Mouse (Mus musculus): Measurements from ENCODE around the gene Fxyd4.

Fxyd4 gene

GRCm38 (mm10) chr6:117917576-117917975 lies 19.9 kb downstream of the Fxyd4 start:
- peak; percentile 77 for DNase-seq (ENCODE audit: low spot score)

DNA sequence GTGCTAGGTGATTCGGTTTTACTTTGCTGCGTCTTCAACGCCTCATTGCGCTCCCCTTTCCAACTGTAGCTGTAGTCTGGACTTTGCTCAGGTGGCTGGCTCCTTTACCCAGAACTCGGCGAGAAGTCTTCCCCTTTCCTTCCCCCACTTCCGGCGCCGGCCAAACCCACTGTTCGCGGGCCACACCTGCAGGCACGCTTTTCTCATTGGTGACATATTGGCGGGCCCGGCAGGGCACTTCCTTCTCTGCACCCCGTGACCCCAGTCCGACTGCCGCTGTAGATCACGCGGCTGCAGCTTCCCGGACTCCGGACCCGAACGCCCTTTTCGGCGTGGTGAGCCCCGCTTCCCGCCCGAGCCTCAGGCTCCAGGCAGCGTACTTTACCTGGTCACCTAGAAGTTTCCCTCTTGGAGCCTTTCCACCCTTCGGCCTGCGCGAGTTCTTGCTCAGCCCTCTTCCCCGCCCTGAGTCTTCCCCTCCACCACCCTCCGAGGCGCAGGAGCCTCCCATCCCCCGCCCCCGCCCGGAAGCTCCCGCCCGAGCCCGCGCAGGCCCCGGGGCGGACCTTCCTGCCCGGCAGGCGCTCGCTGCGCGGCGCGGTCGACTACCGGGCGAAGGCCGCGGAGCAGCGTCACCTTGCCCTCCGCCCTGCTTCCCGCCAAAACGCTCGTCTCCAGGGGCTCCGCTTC lies 20.6 kb downstream of the Fxyd4 start:
- peak; percentile 83 for DNase-seq (ENCODE audit: low spot score)

DNA sequence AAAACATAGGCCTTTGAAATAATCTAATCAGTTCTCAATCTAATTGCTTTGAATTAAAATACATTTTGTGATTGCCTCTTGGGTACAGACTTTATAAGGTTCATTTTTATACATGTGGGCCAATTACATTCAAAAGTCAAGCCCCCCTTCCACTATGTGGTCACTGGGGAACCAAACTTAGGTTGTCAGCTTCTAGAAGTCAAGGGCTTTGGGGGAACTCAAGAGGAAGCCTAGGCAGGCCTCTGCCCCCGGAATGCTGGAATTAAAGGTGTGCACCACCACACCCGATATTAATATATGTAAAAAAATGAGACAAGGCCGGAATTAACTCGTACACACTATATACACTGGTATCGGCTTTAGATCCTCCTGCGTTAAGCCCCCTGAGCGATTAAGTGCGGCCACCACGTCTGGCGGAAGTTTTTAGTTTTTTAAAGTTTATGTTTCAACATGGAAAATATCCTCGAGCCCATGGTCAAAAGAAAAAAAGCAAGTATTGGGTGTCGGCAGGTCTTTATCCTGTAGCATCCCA lies 21.2 kb downstream of the Fxyd4 start:
- DNase-seq (ENCODE audit: low spot score): no peak

DNA sequence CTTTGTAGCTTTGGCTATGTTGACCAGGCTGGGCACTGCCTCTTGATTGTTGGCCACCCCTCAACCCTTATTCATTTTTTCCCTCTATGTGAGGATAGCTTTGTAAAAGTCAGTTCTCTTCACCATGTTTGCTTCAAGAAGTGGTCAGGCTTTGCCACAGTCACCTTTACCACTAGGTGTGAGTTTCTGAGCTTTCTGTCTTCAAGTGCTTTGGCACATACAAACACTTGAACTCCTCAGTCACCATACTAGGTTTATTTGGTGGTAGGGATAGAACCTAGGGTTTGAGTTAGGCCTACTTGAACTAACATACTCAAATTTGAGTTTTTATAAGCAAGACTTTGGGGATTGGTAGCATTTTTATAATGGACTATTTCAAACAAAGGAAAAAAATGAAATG lies 23.0 kb downstream of the Fxyd4 start:
- DNase-seq (ENCODE audit: low spot score): no peak

DNA sequence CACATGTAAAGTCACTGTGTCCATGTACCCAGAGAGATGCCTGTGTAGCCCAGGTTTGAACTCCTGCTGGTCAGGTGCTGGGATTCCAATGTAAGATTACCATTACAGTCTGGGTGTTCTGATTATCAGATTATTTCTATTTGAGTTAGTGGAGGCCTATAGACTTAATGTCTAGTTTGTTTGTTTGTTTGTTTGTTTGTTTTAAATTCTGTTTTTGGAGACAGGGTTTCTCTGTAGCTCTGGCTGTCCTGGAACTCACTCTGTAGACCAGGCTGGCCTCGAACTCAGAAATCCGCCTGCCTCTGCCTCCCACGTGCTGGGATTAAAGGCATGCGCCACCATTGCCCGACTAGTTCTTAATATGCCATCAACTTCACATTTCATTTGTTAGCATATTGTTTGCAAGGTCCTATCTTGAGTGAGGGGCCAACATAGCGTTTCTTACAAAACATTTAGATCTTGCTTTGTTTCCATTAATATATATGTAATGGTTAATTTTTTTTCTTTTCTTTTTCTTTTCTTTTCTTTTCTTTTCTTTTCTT lies 27.3 kb downstream of the Fxyd4 start:
- DNase-seq (ENCODE audit: low spot score): no peak

- peak; percentile 32 for DNase-seq (ENCODE audit: low spot score)
Measured at GRCm38 (mm10) chr6:117908424-117908900, 29.0 kb downstream of the Fxyd4 start.

DNA sequence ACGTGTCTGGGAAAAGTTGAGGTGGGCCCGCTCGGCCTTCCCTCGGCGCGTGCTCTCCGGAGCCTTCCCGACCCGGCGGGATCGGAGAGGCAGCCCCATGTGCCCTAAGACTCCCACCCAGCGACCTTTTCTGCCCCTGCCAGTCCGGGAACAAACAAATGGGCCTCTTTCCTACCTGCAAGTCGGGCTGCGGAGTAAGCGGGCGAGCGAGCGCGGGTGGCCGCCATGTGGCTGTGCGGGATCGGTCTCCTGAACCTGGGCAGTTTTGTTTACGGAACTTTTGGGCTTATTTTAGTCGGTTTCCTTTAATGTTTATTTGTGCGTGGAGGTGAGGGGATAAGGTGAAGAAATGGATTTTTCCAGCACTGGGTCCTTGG lies 29.5 kb downstream of the Fxyd4 start:
- no peak for DNase-seq (ENCODE audit: low spot score)

- peak; percentile 89 for DNase-seq (ENCODE audit: low spot score)
Measured at GRCm38 (mm10) chr6:117907301-117907978, 30.1 kb downstream of the Fxyd4 start.

DNA sequence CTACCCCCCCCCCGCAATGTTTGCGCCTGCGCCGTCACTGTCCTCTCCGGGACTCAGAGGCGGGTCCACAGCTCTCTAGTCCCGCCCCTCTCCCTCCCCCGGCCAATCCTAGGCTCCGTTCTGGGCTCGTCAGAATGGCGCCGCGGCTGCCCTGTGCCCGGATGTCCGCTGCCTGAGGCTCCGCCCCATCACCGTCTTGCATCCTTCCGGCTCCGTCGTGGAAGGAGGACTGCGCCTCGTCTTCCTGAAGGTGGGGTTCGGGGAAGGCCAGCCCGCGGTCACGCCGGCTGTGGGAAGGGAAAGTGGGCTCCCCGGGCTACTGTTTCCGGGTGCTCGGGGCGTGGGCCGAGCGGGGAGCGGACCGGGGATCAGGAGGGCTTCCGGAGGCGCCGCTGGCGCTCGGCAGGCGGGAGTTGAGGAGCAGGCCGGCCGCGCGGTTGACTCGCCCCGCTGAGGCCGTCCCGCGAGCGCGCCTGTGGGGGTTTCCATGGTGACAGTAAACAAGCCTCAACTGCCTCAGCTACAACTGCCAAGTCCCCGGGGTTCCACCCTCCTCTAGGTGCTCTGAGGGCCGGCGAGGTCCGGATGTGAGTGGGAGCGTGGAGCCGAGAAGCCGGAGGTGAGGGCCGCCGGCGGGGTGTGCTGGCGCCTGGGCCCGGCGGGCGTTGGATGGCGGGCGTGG lies 30.8 kb downstream of the Fxyd4 start:
- peak; percentile 98 for DNase-seq (ENCODE audit: low spot score)

- no peak for DNase-seq (ENCODE audit: low spot score)
Measured at GRCm38 (mm10) chr6:117906015-117906531, 31.4 kb downstream of the Fxyd4 start.

DNA sequence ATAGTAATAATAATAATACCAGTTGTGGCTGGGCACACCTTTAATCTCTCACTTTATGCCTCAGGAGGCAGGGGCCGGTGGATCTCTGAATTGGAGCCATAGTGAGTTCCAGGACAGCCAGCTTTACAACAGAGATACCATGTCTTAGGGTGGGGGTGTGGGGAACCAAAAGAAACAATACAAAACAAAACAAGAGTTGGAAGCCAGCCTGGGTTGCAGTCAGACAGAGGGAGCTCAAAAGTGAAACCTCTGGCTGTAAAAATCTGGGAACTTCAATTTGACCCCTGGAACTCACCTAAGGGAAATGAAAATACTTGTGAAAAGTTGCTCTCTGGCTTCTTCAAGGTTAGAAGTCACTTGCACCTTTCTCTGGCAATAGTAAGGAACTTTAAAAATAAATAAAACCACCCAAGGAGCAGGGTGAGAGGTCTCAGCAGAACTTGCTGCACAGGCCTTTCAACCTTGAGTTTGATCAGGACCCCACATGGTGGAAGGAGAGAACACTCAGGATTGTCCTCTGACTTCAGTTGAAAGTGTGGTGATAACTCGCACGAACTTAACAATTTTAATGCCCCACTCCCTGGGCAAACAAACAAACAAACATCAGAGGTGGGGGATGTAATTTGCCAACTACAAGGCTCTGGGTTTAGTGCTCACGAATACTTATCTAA lies 32.1 kb downstream of the Fxyd4 start:
- DNase-seq (ENCODE audit: low spot score): no peak

DNA sequence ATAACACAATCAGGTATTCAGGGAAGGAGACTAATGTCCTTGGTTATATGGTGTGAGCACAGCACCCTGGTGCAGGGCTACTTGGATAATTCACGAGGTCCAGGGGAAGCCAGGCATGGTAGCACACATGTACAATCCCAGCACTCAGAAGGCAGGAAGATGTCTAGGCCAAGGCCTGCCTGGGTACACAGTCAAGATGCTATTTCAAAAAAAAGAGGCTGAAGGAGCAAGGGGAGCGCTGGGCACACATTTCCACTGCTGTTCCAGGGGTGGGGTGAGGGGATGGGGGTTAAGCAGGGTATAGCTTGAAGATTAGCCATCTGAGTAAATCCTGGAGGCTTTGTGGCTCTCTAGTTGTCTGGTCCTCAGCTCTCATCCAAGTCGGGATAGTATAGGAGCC lies 33.7 kb downstream of the Fxyd4 start:
- no peak for DNase-seq (ENCODE audit: low spot score)

DNA sequence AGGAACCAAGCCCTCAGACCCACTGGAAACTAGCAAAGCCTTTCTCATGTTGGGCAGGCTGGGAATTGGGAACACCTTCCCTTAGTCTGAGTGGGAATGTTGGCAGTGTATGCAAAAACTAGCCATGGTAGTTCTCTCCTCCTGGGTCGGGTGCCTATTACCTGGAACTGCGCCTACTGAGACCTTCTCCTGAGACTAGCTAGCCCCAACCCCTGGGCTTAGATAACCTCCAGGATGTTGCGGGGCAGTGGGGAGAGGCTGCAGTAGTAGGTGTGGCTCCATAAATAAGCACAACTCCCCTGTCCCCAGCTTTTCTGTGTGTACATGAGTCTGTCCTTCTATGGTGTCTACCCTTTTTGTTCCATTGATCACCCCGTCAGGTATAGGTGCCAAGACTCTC lies 34.9 kb downstream of the Fxyd4 start:
- no peak for DNase-seq (ENCODE audit: low spot score)

GRCm38 (mm10) chr6:117901510-117902402 lies 35.7 kb downstream of the Fxyd4 start:
- DNase-seq (ENCODE audit: low spot score): no peak

DNA sequence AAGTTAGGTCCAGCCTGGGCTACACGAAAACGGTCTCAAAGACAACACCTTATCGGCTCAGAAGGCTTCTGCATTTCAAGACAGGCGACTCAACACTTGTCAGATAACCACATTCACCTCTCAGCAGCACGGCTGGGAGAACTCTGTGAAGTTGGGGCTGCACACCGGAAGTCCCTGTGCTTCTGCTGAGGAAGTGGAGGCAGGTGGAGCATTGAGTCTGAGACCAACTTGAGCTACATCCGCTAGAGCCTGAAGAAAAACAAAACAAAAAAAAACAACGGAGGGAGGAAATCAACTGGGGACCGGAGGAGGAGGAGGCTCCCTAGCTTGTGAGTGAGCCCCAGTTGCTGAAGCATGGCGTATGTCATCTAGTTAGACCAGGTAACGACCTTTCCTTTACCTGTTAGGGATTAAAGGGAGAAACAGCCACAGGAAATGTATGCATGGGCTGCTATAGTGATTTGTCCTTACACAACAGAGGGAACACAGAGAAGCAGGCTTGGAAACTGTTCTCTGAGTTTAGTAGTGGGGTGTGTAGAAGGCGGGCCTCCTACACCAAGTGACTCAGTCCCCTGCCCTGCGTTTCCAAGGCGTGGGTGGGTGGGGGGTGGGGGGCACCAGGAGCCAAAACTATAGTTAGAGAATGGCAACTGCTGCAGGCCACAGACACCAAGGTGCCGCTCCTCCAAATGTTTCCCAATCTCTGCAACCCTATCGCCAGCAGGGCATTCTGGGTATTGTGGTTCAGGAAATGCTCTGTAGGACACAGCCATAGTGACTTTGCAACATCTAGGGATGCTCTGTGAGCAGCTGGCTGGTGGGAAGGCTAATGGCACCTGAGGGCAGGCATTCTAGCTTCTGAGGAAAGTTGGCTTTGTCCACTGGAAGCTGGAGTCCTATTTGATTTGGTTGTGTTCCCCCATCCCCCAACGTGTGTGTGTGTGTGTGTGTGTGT lies 37.1 kb downstream of the Fxyd4 start, which contains the start of gene Hnrnpf:
Gene Hnrnpf (plus strand): TSS at position 199 of the 955 bp plus-strand sequence.
- DNase-seq (ENCODE audit: low spot score): no peak

DNA sequence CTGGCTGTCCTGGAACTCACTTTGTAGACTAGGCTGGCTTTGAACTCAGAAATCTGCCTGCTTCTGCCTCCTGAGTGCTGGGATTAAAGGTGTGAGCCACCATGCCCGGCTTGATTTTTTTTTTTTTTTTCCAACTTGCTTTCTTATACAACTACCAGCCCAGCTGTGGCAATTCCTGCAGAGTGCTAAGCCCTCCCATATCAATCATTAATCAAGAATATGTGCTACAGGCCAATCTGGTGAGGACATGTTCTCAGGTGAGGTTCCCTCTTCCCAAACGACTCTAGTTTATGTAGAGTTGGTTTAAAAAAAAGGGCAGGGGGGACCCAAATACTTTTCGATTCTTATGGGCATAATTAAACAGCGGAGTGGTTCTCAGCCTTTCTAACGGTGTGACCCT lies 39.7 kb downstream of the Fxyd4 start:
- no peak for DNase-seq (ENCODE audit: low spot score)

DNA sequence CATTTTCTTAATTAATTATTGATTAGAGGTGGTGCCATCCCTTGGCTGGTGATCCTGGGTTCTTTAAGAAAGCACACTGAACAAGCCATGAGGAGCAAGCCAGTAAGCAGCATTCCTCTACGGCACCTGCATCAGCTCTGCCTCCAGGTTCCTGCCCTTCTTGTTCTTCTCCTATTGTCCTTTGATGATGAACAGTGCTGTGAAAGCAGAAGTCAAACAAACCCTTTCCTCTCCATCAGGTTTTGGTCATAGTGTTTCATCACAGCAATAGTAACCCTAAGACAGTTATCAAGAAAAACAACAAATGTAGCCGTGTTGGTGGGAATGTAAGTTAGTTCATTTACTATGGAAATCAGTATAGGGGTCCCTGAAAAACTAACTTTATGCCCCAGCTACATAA lies 44.1 kb downstream of the Fxyd4 start:
- no peak for DNase-seq (ENCODE audit: low spot score)

GRCm38 (mm10) chr6:117892386-117892785 lies 45.1 kb downstream of the Fxyd4 start:
- DNase-seq (ENCODE audit: low spot score): no peak

GRCm38 (mm10) chr6:117891369-117892160 lies 45.9 kb downstream of the Fxyd4 start:
- no peak for DNase-seq (ENCODE audit: low spot score)
